Mouse (Mus musculus) hindbrain, embryonic 16.5 days (tissue): ENCODE measurements around the gene R3hdml. TPM values are rescaled to one million over a fixed set of nuclear protein-coding genes. Genes with fewer than 3 reads are reported as not detected.

ENCODE experiments used
- ATAC-seq: fragments of 200-750 bp; cut with Nextera tagmentation; 2 replicates; pipeline ENCODE4 v1.8.0; 2017; ENCODE audit warnings: moderate TSS enrichment, moderate library complexity
- H3K27ac ChIP-seq: fragments of 300-500 bp; sonication (generic); 2 replicates; pipeline ENCODE4 v1.5.1; 2014; ENCODE audit warnings: low read depth, mild to moderate bottlenecking, control low read depth, low read length, moderate library complexity
- H3K27me3 ChIP-seq: fragments of 300-500 bp; sonication (generic); replicated peaks from 2 replicates; pipeline ENCODE4 v1.6.1; 2014; ENCODE audit warnings: low read length; ENCODE audit not compliant: control insufficient read depth, insufficient read depth
- H3K36me3 ChIP-seq: fragments of 300-500 bp; sonication (generic); 2 replicates; pipeline ENCODE4 v1.6.1; 2014; ENCODE audit warnings: mild to moderate bottlenecking, low read length, moderate library complexity, mixed read lengths; ENCODE audit not compliant: control insufficient read depth, insufficient read depth
- H3K4me1 ChIP-seq: fragments of 300-500 bp; sonication (generic); 2 replicates; pipeline ENCODE4 v1.6.1; 2014; ENCODE audit warnings: low read depth, low read length; ENCODE audit not compliant: control insufficient read depth, insufficient read depth
- H3K4me2 ChIP-seq: fragments of 300-500 bp; sonication (generic); 2 replicates; pipeline ENCODE4 v1.6.1; 2014; ENCODE audit warnings: mild to moderate bottlenecking, low read length, control low read depth, moderate library complexity
- H3K4me3 ChIP-seq: fragments of 300-500 bp; sonication (generic); 2 replicates; pipeline ENCODE4 v1.5.1; 2014; ENCODE audit warnings: mild to moderate bottlenecking, low read length, control low read depth, moderate library complexity
- H3K9ac ChIP-seq: fragments of 300-500 bp; sonication (generic); 2 replicates; pipeline ENCODE4 v1.6.1; 2014; ENCODE audit warnings: low read depth, mild to moderate bottlenecking, control low read depth, low read length, moderate library complexity
- H3K9me3 ChIP-seq: fragments of 300-500 bp; sonication (generic); 2 replicates; pipeline ENCODE4 v1.6.1; 2014; ENCODE audit warnings: mild to moderate bottlenecking, low read length, moderate library complexity; ENCODE audit not compliant: control insufficient read depth
- WGBS: fragments of 180-500 bp; shearing (Covaris S2); extraction: QIAGEN DNeasy Blood & Tissue Kit; methylation state at CpG from one replicate; pipeline ENCODE4 v1.1.7; 2014; 5-methylcytosine and 5-hydroxymethylcytosine counted together
- polyA plus RNA-seq: library from polyadenylated mRNA; unstranded; fragments of >200 nt; fragmentation: Nextera tagmentation; extraction: Ambion mirVana; gene quantifications from 2 replicates; pipeline ENCODE4 v1.2.1, GENCODE M21; 2015

The R3hdml gene
- polyA plus RNA-seq, 1 experiment from 2014 or later: 1.0 TPM

GRCm38 (mm10) chr2:163540231-163541117, 48.4 kb downstream of the R3hdml start:
- Histone ChIP-seq H3K4me1 (no peaks in the 10 kb centered on the region), H3K9me3 (no peaks in the 10 kb centered on the region), H3K9ac (no peak overlapping the region), H3K27ac (no peak overlapping the region), H3K4me3 (no peak overlapping the region), H3K36me3 (no peaks in the 10 kb centered on the region), H3K27me3 (0 out of 2 replicates have a peak, but pooled peaks cover 3% of the 10 kb centered on the region), H3K4me2 (no peak overlapping the region)
- WGBS: 81% methylated on average over 9 of the region's 9 CpGs
- ATAC-seq: no peak

- no peaks in the 10 kb centered on the region for H3K36me3 ChIP-seq
- H3K9ac ChIP-seq: no peak overlapping the region
- no peaks in the 10 kb centered on the region for H3K9me3 ChIP-seq
- WGBS: 84% methylated on average over 10 of the region's 10 CpGs
- H3K4me1 ChIP-seq: no peaks in the 10 kb centered on the region
- H3K4me2 ChIP-seq: no peak overlapping the region
- H3K27ac ChIP-seq: no peak overlapping the region
- no peak for ATAC-seq
- no peaks in the 10 kb centered on the region for H3K27me3 ChIP-seq
- H3K4me3 ChIP-seq: no peak overlapping the region
Measured at GRCm38 (mm10) chr2:163541568-163542182, 49.6 kb downstream of the R3hdml start.

- H3K4me2 ChIP-seq: no peak overlapping the region
- WGBS: 93% methylated on average over 10 of the region's 10 CpGs
- no peak overlapping the region for H3K27ac ChIP-seq
- H3K9me3 ChIP-seq: no peaks in the 10 kb centered on the region
- no peaks in the 10 kb centered on the region for H3K4me1 ChIP-seq
- ATAC-seq: no peak
- no peak overlapping the region for H3K9ac ChIP-seq
- H3K4me3 ChIP-seq: no peak overlapping the region
- H3K27me3 ChIP-seq: no peaks in the 10 kb centered on the region
- no peaks in the 10 kb centered on the region for H3K36me3 ChIP-seq
Measured at GRCm38 (mm10) chr2:163542674-163543073, 50.6 kb downstream of the R3hdml start.

GRCm38 (mm10) chr2:163546623-163547318, 54.7 kb downstream of the R3hdml start:
- H3K4me1 ChIP-seq: no peaks in the 10 kb centered on the region
- H3K36me3 ChIP-seq: no peaks in the 10 kb centered on the region
- no peaks in the 10 kb centered on the region for H3K27me3 ChIP-seq
- no peak overlapping the region for H3K4me3 ChIP-seq
- 79% methylated on average over 13 of the region's 14 CpGs for WGBS
- no peak overlapping the region for H3K4me2 ChIP-seq
- no peak overlapping the region for H3K9ac ChIP-seq
- no peak overlapping the region for H3K27ac ChIP-seq
- H3K9me3 ChIP-seq: no peaks in the 10 kb centered on the region
- no peak for ATAC-seq

GRCm38 (mm10) chr2:163548822-163549221, 56.7 kb downstream of the R3hdml start:
- Histone ChIP-seq H3K4me3 (no peak overlapping the region), H3K27ac (no peak overlapping the region), H3K9ac (no peak overlapping the region), H3K36me3 (no peaks in the 10 kb centered on the region), H3K4me2 (no peak overlapping the region), H3K4me1 (no peaks in the 10 kb centered on the region), H3K9me3 (no peaks in the 10 kb centered on the region), H3K27me3 (no peaks in the 10 kb centered on the region)
- no peak for ATAC-seq
- WGBS: 74% methylated on average over 6 of the region's 6 CpGs

GRCm38 (mm10) chr2:163549786-163550185, 57.7 kb downstream of the R3hdml start:
- H3K9me3 ChIP-seq: no peaks in the 10 kb centered on the region
- no peak overlapping the region for H3K9ac ChIP-seq
- H3K27me3 ChIP-seq: no peaks in the 10 kb centered on the region
- ATAC-seq: no peak
- no peak overlapping the region for H3K4me2 ChIP-seq
- no peaks in the 10 kb centered on the region for H3K36me3 ChIP-seq
- H3K27ac ChIP-seq: no peak overlapping the region
- H3K4me1 ChIP-seq: no peaks in the 10 kb centered on the region
- H3K4me3 ChIP-seq: no peak overlapping the region
- 29% methylated on average over 6 of the region's 6 CpGs for WGBS

Other genes with a start within 250 kb of the R3hdml start
- 1.0 TPM in 2 replicates for gene Jph2, start 94.3 kb upstream of the R3hdml start, polyA plus RNA-seq
- gene Oser1, start 67.6 kb upstream of the R3hdml start, polyA plus RNA-seq: 70.6 and 72.2 TPM in 2 replicates
- 139 and 147 TPM in 2 replicates for gene Gdap1l1, start 53.8 kb upstream of the R3hdml start, polyA plus RNA-seq
- 18.0 and 18.2 TPM in 2 replicates for gene Fitm2, start 19.7 kb upstream of the R3hdml start, polyA plus RNA-seq
- gene Hnf4a, start 14.5 kb downstream of the R3hdml start, polyA plus RNA-seq: 0.05 TPM in 1 of 2 replicates, not detected in the other
- gene Ttpal, start 110.0 kb downstream of the R3hdml start, polyA plus RNA-seq: 37.6 and 43.2 TPM in 2 replicates
- gene Serinc3, start 152.8 kb downstream of the R3hdml start, polyA plus RNA-seq: 38.6 and 41.2 TPM in 2 replicates
- gene Pkig, start 166.1 kb downstream of the R3hdml start, polyA plus RNA-seq: 126 and 127 TPM in 2 replicates